Mouse (Mus musculus) CD4-positive helper T cell, adult 2 months (primary cell): ENCODE results near the gene Hydin.
"Not testable (repeated sequence)": the region's sequence is repeated elsewhere in the genome, so short reads cannot be mapped to it uniquely, and the experiment has no call there.

Experiments used
- DNase-seq: peaks from one replicate; pipeline ENCODE4 v3.0.0-alpha.2; 2012; ENCODE audit warnings: low read depth, missing footprints, low spot score

Hydin gene

DNA sequence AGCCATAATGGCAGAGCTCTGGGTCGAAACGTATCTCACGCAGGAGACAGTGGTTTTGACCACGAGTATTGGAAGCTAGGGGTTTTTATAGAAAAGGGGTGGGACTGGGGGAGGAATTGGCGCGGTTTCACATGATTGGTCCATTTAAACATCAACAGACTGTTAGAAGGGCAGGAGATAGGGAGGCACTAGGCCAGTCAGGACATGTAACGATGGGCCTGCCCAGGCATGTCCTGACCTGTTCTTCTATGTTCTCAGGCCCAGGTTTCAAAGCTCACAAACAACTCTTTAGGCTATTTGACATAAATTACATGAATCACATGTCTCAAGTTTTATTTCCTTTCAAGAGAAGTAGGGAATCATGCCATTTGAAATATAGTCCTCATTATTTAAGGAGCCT is 255.7 kb downstream of the Hydin start:
- not testable (repeated sequence) for DNase-seq

DNA sequence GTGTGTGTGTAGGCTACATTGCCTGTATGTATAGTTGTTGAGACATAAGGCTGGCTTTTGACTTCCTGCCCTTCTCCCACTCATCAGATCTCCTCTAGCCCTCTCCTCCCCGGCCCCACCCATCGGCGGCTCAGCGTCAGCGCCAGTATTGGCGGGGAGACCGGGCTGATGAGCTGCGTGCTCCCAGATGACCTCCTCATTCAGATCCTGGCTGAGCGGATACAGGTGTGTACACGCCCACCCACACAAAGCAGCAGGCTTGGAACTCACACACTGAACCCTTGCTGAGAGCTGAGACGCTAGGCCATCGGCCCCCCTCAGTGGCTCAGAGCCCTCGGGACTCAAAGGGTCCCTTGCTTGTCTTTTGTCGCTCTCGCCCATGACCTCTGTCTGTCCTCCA is 256.2 kb downstream of the Hydin start:
- no peak for DNase-seq

- DNase-seq, result no peak
These were observed 258.5 kb downstream of the Hydin start for GRCm38 (mm10) chr8:110525229-110525628.

DNA sequence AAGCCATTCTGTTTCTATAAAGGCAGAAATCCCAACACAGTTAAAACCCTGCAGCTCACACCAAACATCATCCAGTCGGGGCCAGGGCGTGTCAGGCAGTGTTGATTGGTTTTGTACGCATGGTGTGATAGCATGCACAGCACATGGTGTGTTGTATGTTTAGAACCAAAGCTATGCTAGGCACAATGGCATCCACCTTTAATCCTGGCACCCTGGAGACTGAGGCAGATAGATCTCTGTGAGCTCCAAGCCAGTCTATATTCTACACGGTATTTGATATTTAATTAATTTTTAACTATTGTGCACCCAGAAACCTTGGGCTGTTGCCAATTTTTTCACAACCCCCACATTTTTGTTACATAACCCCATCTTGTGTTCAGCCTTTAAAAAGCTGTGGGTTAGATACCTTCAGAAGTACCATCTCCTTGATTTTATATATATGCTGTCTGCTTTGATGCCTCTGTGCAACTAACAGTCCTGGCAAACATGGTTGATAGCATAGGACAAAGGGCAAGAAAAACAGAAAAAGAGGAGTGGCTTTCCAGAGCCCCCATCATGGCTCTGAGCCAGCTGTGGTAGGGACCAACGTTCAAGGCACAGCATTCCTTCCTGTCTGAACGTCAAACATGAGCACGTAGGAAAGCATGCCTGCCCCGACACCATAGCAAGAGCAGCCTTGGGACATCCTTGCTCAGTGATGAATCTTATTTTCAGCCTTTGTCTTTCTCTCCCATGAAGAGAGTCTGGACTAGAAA is 263.4 kb downstream of the Hydin start:
- no peak for DNase-seq

- DNase-seq, result no peak
These were observed 267.0 kb downstream of the Hydin start for GRCm38 (mm10) chr8:110533781-110534180.

DNA sequence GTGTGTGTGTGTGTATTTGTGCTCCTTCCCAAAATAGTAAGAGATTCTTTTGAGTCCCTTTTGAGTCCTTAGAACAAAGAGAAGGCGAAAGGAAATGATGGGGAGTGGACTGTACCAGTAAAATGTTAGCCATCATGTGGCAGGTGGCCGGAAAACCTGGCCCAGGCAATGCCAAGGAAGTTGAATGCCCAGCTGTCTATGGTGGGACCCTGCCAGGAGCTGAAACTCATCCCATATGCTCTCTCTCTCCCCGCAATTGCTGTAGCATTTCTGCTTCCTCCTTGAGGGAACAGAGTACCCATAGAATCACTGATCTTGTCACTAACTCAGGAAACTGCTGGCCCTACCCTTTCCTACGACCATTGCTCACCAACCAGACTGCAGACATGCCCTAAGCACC is 271.1 kb downstream of the Hydin start:
- DNase-seq, result no peak

GRCm38 (mm10) chr8:110550343-110550742 is 283.6 kb downstream of the Hydin start:
- no peak for DNase-seq

GRCm38 (mm10) chr8:110552111-110552510 is 285.3 kb downstream of the Hydin start:
- not testable (repeated sequence) for DNase-seq

GRCm38 (mm10) chr8:110592641-110593040 is 325.9 kb downstream of the Hydin start:
- DNase-seq, result no peak

DNA sequence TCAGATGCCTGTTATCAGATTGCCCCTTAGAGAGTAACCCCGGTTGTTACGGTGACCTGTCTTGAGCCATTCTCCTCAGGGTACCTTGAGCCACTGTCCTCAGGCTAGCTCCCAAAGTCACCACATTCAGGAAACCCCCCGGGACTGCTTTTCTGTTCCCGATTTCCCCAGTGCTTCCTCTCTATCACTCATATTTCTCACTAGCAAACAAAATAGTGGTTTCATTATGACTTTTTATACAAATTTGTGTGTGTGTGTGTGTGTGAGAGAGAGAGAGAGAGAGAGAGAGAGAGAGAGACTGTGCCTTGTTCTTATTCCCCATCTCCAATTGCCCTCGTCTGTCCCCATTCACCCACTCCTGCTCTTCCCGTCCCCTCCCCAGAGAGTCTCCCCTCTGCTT is 327.4 kb downstream of the Hydin start:
- no peak for DNase-seq

- no peak for DNase-seq
These were observed 337.8 kb downstream of the Hydin start for GRCm38 (mm10) chr8:110604556-110604955.

GRCm38 (mm10) chr8:110605401-110606015 is 338.7 kb downstream of the Hydin start:
- no peak for DNase-seq

DNA sequence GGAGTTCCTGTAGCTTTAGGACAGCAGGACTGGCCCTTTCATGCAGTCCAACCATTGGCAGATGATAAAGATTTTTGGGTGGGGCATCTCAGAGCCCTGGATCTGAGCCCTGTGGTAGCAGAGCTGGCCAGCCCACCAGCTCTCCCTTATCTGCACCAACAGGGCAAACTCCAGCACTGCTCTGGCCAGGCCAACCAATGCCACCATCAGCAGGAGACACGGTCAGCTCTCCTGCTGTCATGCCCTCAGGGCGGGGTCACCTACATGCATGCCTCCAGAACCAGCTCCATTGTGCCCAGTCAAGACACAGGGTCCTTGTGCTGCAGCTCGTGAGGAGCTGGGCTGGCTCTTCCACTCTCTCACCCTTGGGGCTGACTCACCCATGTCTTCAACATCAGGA is 349.0 kb downstream of the Hydin start:
- DNase-seq, result no peak

DNA sequence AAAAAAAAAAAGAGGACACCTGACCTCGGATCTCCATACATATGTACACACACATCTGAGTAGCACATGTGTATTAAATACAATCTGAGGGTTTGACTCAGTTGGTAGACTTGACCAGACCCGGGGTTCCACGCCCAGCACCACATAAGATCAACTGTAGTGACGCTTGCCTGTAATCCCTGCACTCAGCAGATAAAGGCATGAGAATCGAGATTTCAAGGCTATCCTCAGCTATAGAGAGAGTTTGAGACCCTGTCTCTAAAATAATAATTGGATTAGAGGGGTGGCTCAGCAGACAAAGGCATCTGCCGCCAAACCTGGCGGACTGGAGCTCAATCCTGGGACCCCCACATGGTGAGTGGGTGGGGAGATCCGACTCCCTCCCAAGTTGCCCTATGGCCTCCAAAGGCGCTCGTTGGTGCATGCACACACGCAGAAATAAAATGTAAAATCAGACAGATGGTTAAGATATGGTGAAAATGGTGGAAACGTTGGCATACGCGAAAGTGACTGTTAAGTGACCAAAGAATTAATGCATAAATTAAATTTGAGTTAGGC is 351.1 kb downstream of the Hydin start:
- DNase-seq, result no peak

DNA sequence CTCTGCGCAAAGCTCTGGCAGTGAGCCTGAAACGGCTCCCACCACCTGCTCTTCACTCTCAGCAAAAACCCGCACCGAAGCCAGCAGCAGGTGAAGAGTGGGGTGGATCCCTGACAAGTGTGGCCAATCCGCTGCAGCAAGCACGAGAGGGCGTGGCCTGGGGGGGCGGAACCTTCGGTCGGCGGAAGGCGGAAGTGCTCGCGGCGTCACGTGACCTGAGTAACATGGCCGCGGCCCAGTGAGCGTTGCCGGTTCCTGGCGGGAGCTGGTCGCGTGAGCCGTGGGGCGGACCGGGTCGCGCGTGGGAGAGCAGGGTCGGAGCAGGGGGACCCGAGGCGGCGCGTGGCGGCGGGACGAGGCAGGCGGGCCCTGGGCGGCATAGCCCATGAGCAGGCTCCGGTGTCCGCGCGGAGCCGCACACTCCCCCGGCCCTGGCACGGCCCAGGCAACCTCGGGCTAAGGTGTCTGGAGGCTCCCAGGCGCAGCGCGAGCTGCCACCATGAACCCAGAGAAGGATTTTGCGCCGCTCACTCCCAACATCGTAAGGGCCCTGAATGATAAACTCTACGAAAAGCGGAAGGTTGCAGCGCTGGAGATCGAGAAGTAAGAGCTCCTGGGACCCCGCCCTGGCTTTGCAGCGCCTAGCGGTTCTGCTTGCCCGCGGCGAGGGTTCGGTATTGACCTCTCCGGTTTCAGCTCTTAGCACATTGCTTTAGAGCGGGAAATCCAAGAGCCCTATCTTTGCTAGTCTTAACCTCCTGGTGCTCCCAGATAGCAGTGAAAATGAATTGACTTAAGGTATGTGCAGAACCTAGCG is 351.8 kb downstream of the Hydin start, which contains the start of gene Vac14:
Vac14 (plus strand) TSS at position 195 of the 817 bp plus-strand sequence.
- peak; percentile 97 for DNase-seq

DNA sequence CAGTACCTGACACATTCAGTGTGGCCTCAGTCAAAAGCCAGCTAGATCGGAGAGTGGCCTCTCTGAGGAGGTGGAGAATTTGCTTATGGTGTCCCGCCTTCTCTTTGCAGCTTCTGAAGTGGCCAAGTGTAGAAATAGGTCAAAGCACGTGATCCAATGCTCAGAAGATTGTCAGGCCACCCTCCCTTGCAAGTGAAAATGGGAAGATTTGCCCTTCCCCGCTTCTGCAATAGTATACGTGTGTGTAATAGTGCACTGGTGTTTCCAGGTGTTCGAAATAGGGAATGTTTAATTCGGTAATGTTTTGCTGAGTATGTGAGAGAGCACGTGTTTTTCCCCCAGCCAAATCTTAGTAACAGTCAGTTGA is 352.4 kb downstream of the Hydin start:
- no peak for DNase-seq

DNA sequence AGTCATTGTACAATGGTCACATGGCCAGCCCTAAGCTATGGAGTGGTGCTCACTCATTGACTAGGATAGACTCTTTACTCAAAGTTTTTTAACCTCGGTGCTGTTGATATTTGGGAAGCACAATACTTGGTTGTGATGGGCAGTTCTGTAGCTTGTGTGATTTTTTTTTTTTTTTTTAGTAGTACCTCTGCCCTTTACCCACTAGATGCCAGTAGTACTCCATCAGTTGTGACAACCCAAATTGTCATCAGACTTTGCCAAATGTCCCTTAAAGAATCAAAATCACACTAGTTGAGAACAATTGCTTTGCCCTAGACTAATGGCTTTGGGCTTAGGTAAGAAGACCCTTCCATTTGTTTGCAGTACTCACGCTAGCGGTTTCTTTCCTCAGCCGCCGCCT is 353.1 kb downstream of the Hydin start:
- DNase-seq, result peak; percentile 24

DNA sequence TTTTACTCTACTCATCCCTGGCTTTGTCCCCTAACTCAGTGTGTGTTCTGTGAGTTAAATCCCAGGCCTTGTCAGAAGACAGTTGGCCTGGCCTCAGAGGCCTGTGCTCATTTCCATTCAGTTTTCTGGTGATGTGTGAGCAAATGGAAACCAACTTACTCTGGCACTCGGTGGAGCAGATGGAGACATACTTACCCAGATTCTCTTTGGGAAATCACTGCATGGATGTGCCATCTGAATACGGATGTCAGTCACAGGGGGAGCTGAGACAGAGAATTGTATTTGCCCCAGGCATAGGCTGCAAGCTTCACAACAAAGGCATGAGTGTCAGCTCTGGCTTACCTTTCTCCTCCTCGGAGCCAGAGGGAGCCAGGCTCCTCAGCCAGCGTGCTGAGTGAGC is 359.7 kb downstream of the Hydin start:
- DNase-seq, result no peak

- peak; percentile 34 for DNase-seq
These were observed 362.7 kb downstream of the Hydin start for GRCm38 (mm10) chr8:110629245-110630063.

GRCm38 (mm10) chr8:110630079-110630478 is 363.3 kb downstream of the Hydin start:
- no peak for DNase-seq

GRCm38 (mm10) chr8:110630571-110631071 is 363.8 kb downstream of the Hydin start:
- DNase-seq, result no peak
